Mouse (Mus musculus) kidney, adult 10 weeks (tissue): Measurements from ENCODE around the gene Dimt1. TPM values are rescaled to one million over a fixed set of nuclear protein-coding genes. Genes with fewer than 3 reads are reported as not detected.

ENCODE experiments used
- polyA plus RNA-seq: library from polyadenylated mRNA; stranded (reverse); fragments of 350-450 nt; fragmentation: Illumina TruSeq; extraction: RNeasy Lipid Tissue Mini Kit (QIAGEN cat#74804); gene quantifications from one replicate; pipeline ENCODE4 v1.2.3, GENCODE M21; 2014; ENCODE audit warnings: low read depth, low replicate concordance

Dimt1 gene
- polyA plus RNA-seq: 11.2 TPM

DNA sequence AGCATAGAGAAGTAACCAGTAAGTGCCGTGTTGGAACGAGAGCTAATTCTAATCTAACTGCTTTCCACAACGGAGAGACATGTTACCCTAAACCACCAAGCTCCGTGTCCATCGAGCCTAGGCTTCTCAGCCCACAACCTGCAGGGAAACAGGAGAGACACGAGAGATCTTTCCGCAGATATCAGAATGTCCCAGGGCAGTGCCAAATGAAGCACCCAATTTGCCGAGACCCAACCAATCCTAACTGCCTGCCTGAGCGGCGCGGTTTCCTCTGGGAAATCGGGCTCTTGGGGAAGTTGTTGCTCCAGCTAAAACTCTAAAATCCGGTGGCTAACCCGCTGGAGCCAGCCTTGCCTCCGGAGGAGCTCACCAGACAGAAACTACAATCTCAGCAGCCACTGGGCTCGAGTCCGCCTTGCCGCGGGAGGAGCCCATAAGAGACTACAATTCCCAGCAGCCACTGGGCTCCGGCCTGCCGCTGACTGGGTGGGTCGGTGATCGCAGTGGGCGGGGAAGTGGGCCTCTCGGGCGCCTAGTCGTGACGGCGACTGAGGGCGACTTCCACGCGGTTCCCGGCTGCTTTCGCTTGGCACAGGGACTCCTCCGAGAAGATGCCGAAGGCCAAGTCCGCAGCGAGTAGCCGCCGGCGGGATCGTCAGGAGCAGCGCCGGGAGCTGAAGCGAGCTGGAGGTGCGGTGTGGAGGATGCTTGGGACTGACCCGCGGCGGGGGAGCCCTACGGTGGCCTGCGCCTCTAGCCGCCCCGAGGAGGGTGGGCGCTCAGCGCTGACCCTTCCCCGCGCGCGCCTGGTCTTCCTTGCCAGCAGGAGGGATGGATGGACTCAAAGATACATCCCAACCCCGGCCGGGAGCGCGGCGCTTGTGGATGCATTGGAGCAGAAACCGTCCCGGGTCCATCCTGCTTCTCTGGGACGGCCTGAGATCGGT, at the start of gene Dimt1:
TSS of gene Dimt1 (plus strand) at position 534 of the 947 bp plus-strand sequence.

DNA sequence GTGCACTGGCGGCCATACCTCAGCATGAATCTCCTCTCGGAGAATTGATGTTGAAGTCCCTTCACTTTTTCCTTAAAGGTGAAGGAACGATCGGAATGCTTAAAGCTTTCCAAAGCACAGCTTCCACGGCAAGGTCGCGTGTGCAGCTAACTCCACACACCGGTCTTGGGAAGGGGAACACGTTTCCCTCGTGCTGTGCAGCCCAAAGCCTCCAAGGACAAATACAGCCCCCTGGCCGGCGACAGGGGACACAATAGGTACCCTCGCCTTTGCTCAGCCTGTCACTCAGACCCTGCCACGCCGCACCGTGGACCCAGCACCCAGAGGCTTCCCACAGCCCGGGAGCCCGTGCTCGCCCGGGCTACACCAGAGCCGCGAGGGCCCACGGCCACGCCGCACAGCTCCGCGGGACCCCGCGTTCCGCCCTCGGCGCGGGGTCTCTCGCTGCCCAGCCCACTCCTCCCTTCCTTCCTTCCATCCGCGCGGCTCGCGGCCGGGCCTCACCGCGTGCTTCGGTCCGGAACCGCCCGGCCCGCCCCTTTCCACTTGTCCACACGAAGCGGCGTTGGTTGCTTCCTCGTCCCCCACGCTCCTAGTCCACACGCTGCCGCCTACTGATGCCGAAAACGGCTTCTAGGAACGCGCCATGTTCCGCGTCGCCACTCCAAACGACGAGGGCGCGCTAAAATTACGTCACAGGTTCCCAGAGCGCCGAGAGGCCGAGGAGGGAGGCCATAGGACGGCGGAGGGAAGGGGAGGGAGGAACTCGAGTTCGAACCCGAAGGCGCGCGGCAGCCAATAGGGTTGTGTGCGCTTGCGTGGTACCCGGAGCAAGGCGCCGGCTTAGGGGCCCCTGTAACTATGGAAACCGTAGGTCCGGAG, 10.4 kb upstream of the Dimt1 start, which contains the start of gene Ipo11:
TSS of gene Ipo11 (minus strand) at position 703 of the 882 bp plus-strand sequence.

Other genes starting within 250 kb of the Dimt1 start
- gene Ipo11, start 10.2 kb upstream of the Dimt1 start, polyA plus RNA-seq: 51.1 TPM
- gene Kif2a, start 75.0 kb downstream of the Dimt1 start, polyA plus RNA-seq: 28.6 TPM